Mouse (Mus musculus) liver, adult 2 months (tissue): ENCODE results near the gene Slc17a7.

Experiments
- CTCF ChIP-seq: fragments of 200-500 bp; IDR thresholded peaks from 2 replicates; pipeline ENCODE4 v1.5.1; 2011; ENCODE audit warnings: low read depth, low read length, control low read depth
- POLR2A ChIP-seq: fragments of 200-500 bp; IDR thresholded peaks from 2 replicates; pipeline ENCODE4 v1.6.1; 2011; ENCODE audit warnings: low read length, control low read depth; ENCODE audit not compliant: insufficient read depth; ENCODE audit errors: extremely low read depth

- TF ChIP-seq CTCF = no peak
- TF ChIP-seq POLR2A = no peak
These were observed 47.3 kb downstream of the Slc17a7 start for GRCm38 (mm10) chr7:45211070-45211469.
